Mouse (Mus musculus) thymus, postnatal 36 days (tissue): ENCODE measurements around the gene Tent4b.

Experiments
- DNase-seq, 2 experiments: peaks; one replicate each; pipeline ENCODE4 v3.0.0; 2022; ENCODE audit warnings: mixed read lengths in 2 of 2

Tent4b gene

GRCm38 (mm10) chr8:88228800-88229199, 29.8 kb downstream of the Tent4b start:
- no peak for DNase-seq

- no peak for DNase-seq
Measured at GRCm38 (mm10) chr8:88236666-88237065, 37.7 kb downstream of the Tent4b start.

- DNase-seq = no peak
Measured at GRCm38 (mm10) chr8:88237606-88238005, 38.6 kb downstream of the Tent4b start.

- DNase-seq = no peak
Measured at GRCm38 (mm10) chr8:88239277-88239676, 40.3 kb downstream of the Tent4b start.

- no peak for DNase-seq
Measured at GRCm38 (mm10) chr8:88241871-88242270, 42.9 kb downstream of the Tent4b start.

- DNase-seq = peak; percentile 56 to 64
Measured at GRCm38 (mm10) chr8:88244298-88244697, 45.3 kb downstream of the Tent4b start.

GRCm38 (mm10) chr8:88252791-88253190, 53.8 kb downstream of the Tent4b start:
- DNase-seq = peak; percentile 56 to 61

- DNase-seq = no peak
Measured at GRCm38 (mm10) chr8:88254957-88255356, 55.9 kb downstream of the Tent4b start.

GRCm38 (mm10) chr8:88258024-88258423, 59.0 kb downstream of the Tent4b start:
- no peak for DNase-seq

GRCm38 (mm10) chr8:88258544-88258943, 59.5 kb downstream of the Tent4b start:
- no peak for DNase-seq

GRCm38 (mm10) chr8:88260466-88260980, 61.5 kb downstream of the Tent4b start:
- no peak for DNase-seq

GRCm38 (mm10) chr8:88262831-88263635, 64.0 kb downstream of the Tent4b start:
- no peak for DNase-seq

GRCm38 (mm10) chr8:88265511-88265910, 66.5 kb downstream of the Tent4b start:
- no peak for DNase-seq

GRCm38 (mm10) chr8:88266170-88266800, 67.3 kb downstream of the Tent4b start:
- peak; percentile 75 to 80 for DNase-seq

- peak in 1 of 2 experiments; percentile 41 for DNase-seq
Measured at GRCm38 (mm10) chr8:88266801-88267403, 67.9 kb downstream of the Tent4b start.

GRCm38 (mm10) chr8:88269107-88269875, 70.3 kb downstream of the Tent4b start:
- DNase-seq = peak; percentile 35 to 38

GRCm38 (mm10) chr8:88270086-88270485, 71.1 kb downstream of the Tent4b start:
- DNase-seq = no peak

- peak; percentile 75 to 77 for DNase-seq
Measured at GRCm38 (mm10) chr8:88272231-88273050, 73.4 kb downstream of the Tent4b start, which contains the start of gene Adcy7. Adcy7 (plus strand) TSS chr8:88272403.

- no peak for DNase-seq
Measured at GRCm38 (mm10) chr8:88273051-88273430, 74.0 kb downstream of the Tent4b start.

- DNase-seq = no peak
Measured at GRCm38 (mm10) chr8:88274090-88274489, 75.1 kb downstream of the Tent4b start.

GRCm38 (mm10) chr8:88279220-88279619, 80.2 kb downstream of the Tent4b start:
- DNase-seq = no peak

- DNase-seq = peak in 1 of 2 experiments; percentile 10
Measured at GRCm38 (mm10) chr8:88279670-88280069, 80.7 kb downstream of the Tent4b start.
